Comparison of ENCODE assay signal across 8 mouse cellular contexts in the genomic region with DNA sequence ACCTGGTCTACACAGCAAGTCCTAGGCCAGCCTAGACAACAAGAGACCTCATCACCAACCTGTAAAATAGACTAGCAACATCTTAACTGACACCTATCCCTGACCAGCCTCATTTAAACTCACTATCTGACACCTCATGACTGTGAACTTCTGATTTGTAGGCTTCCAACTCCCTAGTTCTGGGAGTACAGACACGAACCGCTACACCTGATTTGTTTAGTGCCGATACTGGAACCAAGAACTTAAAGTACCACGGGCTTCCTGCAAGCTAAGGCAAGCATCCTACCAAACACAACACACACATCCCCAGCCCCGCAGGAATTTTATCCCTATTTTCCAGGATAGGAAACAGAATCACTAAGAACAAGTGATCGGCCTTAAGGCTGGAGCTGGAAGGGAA. TPM values are rescaled to one million over a fixed set of nuclear protein-coding genes. Genes with fewer than 3 reads are reported as not detected.
DNase-seq lines count a peak whose midpoint lies in the region; ATAC-seq and TF ChIP-seq lines count a peak whose summit lies in the region.

No protein-coding gene starts in this region.

- H3K4me3 ChIP-seq in heart, embryonic 14.5 days (ENCODE audit: control insufficient read depth in 1 of 2, insufficient read depth in 1 of 2, low read depth in 1 of 2, low read length in 2 of 2): peak overlapping the region in 1 of 2 experiments; percentile 85; a peak in 2 of 4 replicates
- H3K4me3 ChIP-seq in spleen, adult 2 months (ENCODE audit: extremely low read depth, insufficient read depth, insufficient read length): peak overlapping the region; percentile 79
- peak overlapping the region; percentile 79 for H3K4me3 ChIP-seq in limb, embryonic 13.5 days
- peak overlapping the region; percentile 79 for H3K4me3 ChIP-seq in stomach, postnatal 0 days (ENCODE audit: low read depth, low read length)

- no peak for ATAC-seq in heart, embryonic 14.5 days (ENCODE audit: insufficient number of reproducible peaks, insufficient read depth, low FRiP score, low read depth)
- ATAC-seq in limb, embryonic 13.5 days (ENCODE audit: low FRiP score, low read depth): no peak
- no peak for ATAC-seq in stomach, postnatal 0 days (ENCODE audit: low FRiP score, low TSS enrichment)

- peak overlapping the region; percentile 99 for H3K4me2 ChIP-seq in heart, embryonic 14.5 days (ENCODE audit: low read length)
- peak overlapping the region; percentile 90 for H3K4me2 ChIP-seq in limb, embryonic 13.5 days (replicated peaks)
- peak overlapping the region; percentile 97 for H3K4me2 ChIP-seq in stomach, postnatal 0 days (replicated peaks; ENCODE audit: low read depth)

- TF ChIP-seq POLR2A in spleen, adult 2 months (IDR thresholded peaks at IDR 0.05; ENCODE audit: low read depth, low read length): no peak

- no peak for DNase-seq in heart, postnatal 36 days
- no peak for DNase-seq in spleen, adult 2 months (ENCODE audit: low read depth in 1 of 2, low spot score in 2 of 2)
- no peak for DNase-seq in spleen, postnatal 10 days (ENCODE audit: low spot score in 2 of 2)
- DNase-seq in stomach, postnatal 0 days (ENCODE audit: low spot score): no peak
- no peak for DNase-seq in cerebellum, adult 8-10 months
- no peak for DNase-seq in layer of hippocampus, adult 9-10 months (ENCODE audit: low spot score)

- WGBS in heart, embryonic 14.5 days: 55% methylated on average over 6 of the region's 6 CpGs
- 42% methylated on average over 6 of the region's 6 CpGs for WGBS in spleen, adult 2 months
- 66% methylated on average over 6 of the region's 6 CpGs for WGBS in limb, embryonic 13.5 days
- WGBS in stomach, postnatal 0 days: 61% methylated on average over 6 of the region's 6 CpGs

- intact Hi-C loops in heart, postnatal 36 days (cut with DNase I): loop anchor here (2.0 kb wide), 1 partner anchor 63 kb away; no protein-coding TSS in a partner anchor

- no peaks in the 10 kb centered on the region for H3K36me3 ChIP-seq in heart, embryonic 14.5 days (ENCODE audit: control insufficient read depth, insufficient read depth, low read length)
- H3K36me3 ChIP-seq in spleen, adult 2 months (ENCODE audit: control insufficient read depth, insufficient read depth, low read length): no peaks in the 10 kb centered on the region
- H3K36me3 ChIP-seq in limb, embryonic 13.5 days: no peaks in the 10 kb centered on the region; the same call in 1 of the 2 replicates
- H3K36me3 ChIP-seq in stomach, postnatal 0 days (ENCODE audit: control insufficient read depth, insufficient read depth, low read length): no peaks in the 10 kb centered on the region

- no peak for TF ChIP-seq CTCF in spleen, adult 2 months (IDR thresholded peaks at IDR 0.05; ENCODE audit: extremely low read depth, insufficient read depth, insufficient read length, insufficient replicate concordance)
- no peak for TF ChIP-seq CTCF in stomach, postnatal 0 days (IDR thresholded peaks at IDR 0.05; ENCODE audit: low read depth)

- no peaks in the 10 kb centered on the region for H3K9me3 ChIP-seq in heart, embryonic 14.5 days (ENCODE audit: control insufficient read depth, low read length)
- no peaks in the 10 kb centered on the region for H3K9me3 ChIP-seq in limb, embryonic 13.5 days
- no peaks in the 10 kb centered on the region for H3K9me3 ChIP-seq in stomach, postnatal 0 days (ENCODE audit: control insufficient read depth, low read length)

- no peak for TF ChIP-seq EP300 in stomach, postnatal 0 days (optimal IDR thresholded peaks at IDR 0.05)

- H3K27me3 ChIP-seq in heart, embryonic 14.5 days (ENCODE audit: control insufficient read depth, insufficient read depth, low read length): no peaks in the 10 kb centered on the region
- no peaks in the 10 kb centered on the region for H3K27me3 ChIP-seq in spleen, adult 2 months (ENCODE audit: control insufficient read depth, insufficient read depth, low read length)
- peaks cover 7% of the 10 kb centered on the region for H3K27me3 ChIP-seq in limb, embryonic 13.5 days
- no peaks in the 10 kb centered on the region for H3K27me3 ChIP-seq in stomach, postnatal 0 days (ENCODE audit: control insufficient read depth, insufficient read depth, low read length)

- H3K9ac ChIP-seq in heart, embryonic 14.5 days (ENCODE audit: low read length): peak overlapping the region; percentile 91
- H3K9ac ChIP-seq in limb, embryonic 13.5 days: peak overlapping the region; percentile 89
- H3K9ac ChIP-seq in stomach, postnatal 0 days (ENCODE audit: low read length): peak overlapping the region; percentile 90; the same call in 1 of the 2 replicates

- peak overlapping the region in 1 of 2 experiments; percentile 71; a peak in 1 of 4 replicates for H3K27ac ChIP-seq in heart, embryonic 14.5 days (replicated peaks in 1 of 2; ENCODE audit: control insufficient read depth in 1 of 2, insufficient read depth in 1 of 2, low read depth in 2 of 2, low read length in 2 of 2)
- no peak overlapping the region for H3K27ac ChIP-seq in spleen, adult 2 months (ENCODE audit: insufficient read depth, low read length)
- H3K27ac ChIP-seq in limb, embryonic 13.5 days: no peak overlapping the region
- H3K27ac ChIP-seq in stomach, postnatal 0 days (replicated peaks): 0 out of 2 replicates have a peak overlapping the region, but pooled peaks have one; percentile 90

- peaks cover 32 to 64% of the 10 kb centered on the region in 2 experiments for H3K4me1 ChIP-seq in heart, embryonic 14.5 days (ENCODE audit: control insufficient read depth in 2 of 2, insufficient read depth in 2 of 2, low read length in 2 of 2)
- H3K4me1 ChIP-seq in spleen, adult 2 months (ENCODE audit: control insufficient read depth, insufficient read depth, insufficient read length): peaks cover 32% of the 10 kb centered on the region; the same call in 1 of the 2 replicates
- peaks cover 28% of the 10 kb centered on the region for H3K4me1 ChIP-seq in limb, embryonic 13.5 days
- peaks cover 10% of the 10 kb centered on the region; the same call in 1 of the 2 replicates for H3K4me1 ChIP-seq in stomach, postnatal 0 days (replicated peaks; ENCODE audit: control insufficient read depth, insufficient read depth)

RNA-seq across cellular contexts. Expression of a gene that starts 1.5 kb away (rescaled TPM):
- 10.7 and 12.3 TPM in 2 replicates for polyA plus RNA-seq in heart, embryonic 14.5 days (2014; fragmentation: Nextera tagmentation; extraction: Ambion mirVana)
- 10 to 100 TPM; 14.3 to 16.2 TPM for total RNA-seq in heart, postnatal 36 days (2021)
- polyA plus RNA-seq in spleen, adult 2 months (2012; rRNA removed): 26.7 and 29.8 TPM in 2 replicates
- 22.0 and 24.5 TPM in 2 replicates for polyA plus RNA-seq in limb, embryonic 13.5 days (2015; fragmentation: Nextera tagmentation; extraction: Ambion mirVana)
- polyA plus RNA-seq in stomach, postnatal 0 days (2015; fragmentation: Nextera tagmentation; extraction: Ambion mirVana): 18.8 and 19.5 TPM in 2 replicates
